Mouse (Mus musculus): ENCODE measurements around the gene Vps45. TPM values are rescaled to one million over a fixed set of nuclear protein-coding genes. Genes with fewer than 3 reads are reported as not detected.

The Vps45 gene
- total RNA-seq, 2 experiments from 2014 or later = 53.6 to 54.1 TPM

DNA sequence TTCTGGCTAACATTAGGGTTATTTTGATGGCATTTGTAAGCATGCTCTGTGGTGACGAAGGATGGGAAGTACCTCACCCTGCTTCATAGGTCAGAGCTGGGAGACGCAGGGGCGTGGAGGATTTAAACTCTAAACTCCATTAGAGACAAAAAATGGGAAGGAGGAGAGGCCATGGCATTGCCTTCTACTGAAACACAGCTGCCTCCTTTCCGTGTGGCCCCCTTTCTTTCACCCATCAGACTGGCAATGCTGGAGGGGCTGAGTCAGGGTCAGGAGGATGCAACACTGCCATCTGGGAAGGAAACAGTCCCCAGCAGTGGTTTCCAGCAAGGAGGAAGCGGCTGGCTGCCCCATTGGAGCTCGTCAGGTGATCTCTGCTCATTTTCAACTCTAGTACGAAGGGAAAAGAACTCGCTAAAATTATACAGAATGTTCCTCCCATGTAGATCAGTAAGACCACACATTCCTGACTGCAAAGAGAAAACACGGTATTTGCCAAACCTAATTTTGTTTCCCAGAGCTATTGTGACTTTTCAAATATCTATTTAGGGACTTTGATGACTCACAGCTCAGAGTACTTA is 57.3 kb downstream of the Vps45 start:
- no peak for DNase-seq
- intact Hi-C loops (cut with DNase I) = no loop called here

DNA sequence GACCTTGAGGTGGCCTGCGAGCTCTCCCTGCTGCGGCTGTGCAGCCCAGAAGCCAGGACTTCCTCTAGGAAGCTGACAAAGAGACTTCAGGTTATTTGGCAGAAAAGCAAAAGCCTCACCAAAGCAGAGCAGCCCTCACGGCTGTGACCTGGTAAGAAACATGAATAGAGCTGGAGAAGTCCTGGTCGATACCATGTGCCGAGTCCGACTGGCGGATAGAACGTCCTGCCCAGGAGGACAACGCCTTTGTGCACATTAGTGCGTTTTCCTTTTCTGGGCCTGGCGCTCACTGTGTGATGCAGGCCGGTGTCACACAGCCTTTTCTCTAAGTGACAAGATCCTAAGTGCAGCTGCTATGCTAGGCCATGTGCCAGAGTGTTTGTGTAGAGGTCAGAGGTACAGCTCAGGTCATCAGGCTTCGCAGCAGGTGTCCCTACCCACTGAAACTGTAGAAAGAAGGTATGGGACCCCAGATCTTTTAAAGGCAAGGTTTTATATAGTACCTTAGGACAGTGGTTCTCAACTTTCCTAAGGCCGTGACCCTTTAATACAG is 58.1 kb downstream of the Vps45 start:
- intact Hi-C loops (cut with DNase I) = no loop called here
- DNase-seq = no peak

DNA sequence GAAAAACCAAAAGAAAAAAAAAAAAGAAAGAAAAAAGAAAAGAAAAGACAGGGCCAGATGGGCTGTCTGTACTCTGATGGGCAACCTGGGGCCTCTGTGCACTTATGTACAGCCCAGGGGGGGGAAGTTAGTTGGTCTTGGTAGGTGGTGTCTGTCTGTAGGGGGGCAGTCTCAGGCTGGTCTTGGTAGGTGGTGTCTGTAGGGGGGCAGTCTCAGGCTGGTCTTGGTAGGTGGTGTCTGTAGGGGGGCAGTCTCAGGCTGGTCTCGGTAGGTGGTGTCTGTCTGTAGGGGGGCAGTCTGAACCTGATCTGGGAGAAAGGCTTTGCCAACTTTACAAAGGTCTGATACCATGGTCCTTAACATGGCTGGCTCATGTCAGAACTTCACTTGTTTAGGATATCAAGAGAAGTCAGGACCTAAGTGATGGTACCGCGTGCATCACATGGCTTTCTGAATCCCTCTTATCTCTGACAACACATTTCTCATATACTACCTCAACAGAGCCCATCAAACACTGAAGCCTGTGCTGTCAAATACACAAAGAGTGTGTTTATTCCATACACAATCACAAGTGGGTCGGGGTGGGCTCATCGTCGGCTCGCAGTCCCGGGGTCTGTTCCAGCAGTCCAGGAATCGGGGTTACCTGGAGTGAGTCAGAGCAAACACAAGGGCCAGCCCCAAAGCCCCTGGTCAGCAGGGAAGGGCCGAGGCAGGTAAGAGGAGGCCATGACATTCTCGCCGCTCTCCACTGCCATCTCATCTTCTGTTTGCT is 58.8 kb downstream of the Vps45 start:
- DNase-seq = no peak
- intact Hi-C loops (cut with DNase I) = no loop called here

DNA sequence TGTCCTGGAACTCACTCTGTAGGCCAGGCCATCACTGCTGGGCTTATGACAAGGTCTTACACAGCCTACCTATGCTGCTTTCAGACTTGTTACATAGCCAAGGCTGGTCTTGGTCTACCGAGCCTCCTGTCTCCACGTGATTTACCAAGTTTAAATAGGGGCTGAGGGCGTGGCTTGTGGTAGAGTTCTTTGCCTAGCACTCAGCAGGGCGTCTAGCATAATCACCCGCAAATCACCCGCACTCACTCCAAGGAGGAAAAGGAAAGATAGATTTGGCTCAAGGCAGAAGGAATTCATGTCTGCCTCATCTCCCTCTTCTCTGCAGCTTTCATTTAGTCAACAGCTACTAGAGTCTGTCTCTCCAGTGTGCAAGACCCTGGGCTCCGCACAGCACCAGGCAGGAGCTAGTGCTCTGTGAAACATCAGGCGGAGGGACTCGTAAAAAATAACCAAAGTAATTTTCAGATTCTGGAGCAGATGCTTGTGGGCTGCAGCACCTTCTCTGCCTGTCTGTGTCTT is 61.0 kb downstream of the Vps45 start:
- no peak for DNase-seq
- intact Hi-C loops (cut with DNase I) = no loop called here

DNA sequence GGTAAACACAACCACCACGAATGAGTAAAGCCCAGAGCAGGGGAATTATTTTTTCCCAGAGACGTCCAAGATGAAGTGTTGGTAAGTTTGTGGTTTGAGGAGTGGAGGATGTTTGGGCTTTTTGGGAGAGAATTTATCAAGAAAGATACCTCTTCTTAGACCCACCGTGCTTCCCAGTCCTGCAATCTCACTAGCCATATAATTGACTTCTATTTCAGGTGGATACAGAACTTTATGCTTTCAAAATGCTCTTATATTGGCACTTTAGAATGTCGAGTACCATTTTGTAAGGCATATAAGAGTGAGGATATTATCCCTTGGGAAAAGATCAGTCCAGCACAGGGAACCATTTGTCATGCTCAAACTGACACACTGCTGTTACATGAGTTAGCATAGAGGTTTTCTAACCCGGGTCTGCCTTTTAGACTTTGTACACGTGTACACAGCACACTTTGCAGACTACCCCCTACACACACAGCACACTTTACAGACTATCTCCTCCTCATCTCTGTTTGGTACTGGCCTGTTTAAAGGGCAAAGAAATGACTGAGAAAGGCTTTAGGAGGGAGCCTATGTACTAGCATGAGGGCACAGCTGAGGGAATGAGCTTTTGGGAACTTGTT is 61.7 kb downstream of the Vps45 start:
- intact Hi-C loops (cut with DNase I) = no loop called here
- DNase-seq = no peak

DNA sequence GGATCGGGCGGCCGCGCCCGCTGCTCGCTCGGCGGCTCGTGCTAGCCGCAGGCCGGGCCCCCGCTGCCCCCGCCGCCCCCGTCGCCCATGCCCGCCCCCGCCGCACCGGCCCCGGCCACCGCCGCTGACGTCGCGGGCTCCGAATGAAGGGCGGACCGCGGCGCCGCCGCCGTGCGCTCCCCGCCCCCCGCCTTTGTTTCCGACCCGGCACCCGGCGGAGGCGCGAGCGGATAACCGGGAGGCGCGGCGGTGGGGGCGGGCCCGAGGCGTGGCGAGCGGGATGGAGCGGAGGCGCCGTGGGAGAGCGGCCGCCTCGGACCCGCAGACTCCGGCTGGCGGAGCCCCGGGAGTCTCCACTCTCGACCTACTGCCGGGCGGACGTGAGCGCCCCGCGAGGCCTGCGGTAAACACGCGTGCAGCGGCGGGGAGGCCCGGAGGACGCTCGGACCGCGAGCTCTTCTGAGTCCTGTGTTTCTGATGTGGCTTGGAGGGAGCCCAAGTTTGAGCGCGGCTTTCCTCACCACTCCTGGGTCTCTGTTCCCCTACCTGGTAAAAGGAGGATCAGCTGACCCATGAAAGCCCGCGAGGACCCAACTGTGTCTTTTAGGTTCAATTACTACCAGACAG is 62.4 kb downstream of the Vps45 start, which contains the start of gene Plekho1:
Plekho1 (minus strand) TSS at position 200 of the 627 bp plus-strand sequence.
- intact Hi-C loops (cut with DNase I) = no loop called here
- DNase-seq = peak; percentile 65

DNA sequence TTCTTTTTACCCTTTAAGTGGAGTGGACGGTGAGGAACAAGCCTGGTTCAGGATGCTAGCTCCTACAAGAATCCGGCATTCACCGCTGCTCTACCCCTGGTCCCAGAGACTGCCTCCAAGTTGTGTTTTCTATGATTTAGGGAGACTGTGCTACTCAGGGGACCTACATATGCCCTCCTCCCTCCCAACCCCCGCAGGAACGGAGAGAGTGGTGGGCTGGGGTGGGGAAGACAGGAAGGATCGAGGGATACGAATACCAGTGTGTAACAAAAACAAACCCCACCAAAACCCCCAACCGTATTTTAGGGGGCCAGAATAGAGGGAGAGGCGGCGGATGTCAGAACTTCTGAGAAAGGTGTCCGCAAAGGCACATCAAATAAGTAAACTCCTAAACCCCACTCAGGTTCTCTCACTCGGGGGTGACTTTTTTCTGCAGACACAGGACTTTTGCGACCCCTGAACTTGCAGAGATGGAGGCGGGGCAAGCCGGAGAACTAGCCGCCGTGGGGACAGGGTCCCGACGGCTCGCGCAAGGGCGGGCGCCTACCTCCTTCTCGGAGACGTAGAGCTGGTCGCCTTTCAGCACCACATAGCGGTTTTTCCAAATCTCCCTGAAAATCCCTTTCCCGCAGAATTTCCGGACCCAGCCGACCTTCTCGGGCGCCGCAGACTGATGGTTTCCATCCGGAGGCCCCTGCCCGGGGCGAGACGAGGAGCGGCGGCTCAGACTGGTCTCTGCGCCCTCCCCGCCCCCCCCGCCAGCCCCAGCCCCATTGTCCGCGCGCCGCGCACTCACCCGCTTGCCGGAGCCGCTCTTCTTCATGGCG is 63.1 kb downstream of the Vps45 start:
- intact Hi-C loops (cut with DNase I) = no loop called here
- DNase-seq = peak; percentile 56

DNA sequence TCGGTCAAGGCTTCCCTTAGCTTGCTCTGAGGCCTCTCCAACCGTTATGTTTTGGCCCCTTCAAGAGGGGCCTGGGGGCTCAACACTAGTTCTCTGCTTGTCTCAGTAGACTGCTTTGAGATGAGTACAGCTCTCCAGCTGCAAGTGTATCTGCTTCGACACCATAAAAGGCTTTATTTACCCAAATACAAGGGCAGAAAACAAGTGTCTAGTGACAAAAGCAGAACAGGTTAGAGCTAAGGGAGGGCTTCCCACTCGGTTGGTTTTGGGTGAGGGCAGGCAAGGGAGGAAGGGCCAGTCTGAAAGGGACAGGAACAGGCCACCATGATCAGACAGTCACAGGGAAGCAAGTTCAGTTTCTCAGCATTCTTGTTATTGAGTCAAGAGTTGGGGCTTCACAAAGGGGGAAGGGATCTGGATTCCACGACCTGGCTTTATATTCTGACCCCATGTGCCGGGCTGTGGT is 63.9 kb downstream of the Vps45 start:
- intact Hi-C loops (cut with DNase I) = no loop called here
- DNase-seq = no peak

DNA sequence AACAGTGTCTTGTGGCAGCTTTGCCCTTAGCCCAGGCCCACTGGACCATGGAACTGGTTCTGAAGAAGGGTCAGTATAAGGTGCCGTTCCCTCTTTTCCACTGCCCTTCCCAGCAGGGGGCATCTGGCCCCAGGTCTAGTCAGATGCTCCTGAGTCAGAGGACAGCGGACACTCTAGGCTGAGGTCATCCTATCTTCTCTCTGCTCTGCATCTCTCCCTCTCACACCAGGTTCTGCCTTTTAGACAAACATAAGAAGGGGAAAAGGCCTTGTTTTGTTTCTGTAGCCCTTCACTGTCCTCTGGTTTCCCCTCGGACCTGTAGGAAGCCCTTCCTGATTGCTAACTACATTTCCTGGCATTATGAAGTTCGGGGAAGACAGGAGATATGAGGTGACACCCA is 64.4 kb downstream of the Vps45 start:
- intact Hi-C loops (cut with DNase I) = no loop called here
- DNase-seq = peak; percentile 35

DNA sequence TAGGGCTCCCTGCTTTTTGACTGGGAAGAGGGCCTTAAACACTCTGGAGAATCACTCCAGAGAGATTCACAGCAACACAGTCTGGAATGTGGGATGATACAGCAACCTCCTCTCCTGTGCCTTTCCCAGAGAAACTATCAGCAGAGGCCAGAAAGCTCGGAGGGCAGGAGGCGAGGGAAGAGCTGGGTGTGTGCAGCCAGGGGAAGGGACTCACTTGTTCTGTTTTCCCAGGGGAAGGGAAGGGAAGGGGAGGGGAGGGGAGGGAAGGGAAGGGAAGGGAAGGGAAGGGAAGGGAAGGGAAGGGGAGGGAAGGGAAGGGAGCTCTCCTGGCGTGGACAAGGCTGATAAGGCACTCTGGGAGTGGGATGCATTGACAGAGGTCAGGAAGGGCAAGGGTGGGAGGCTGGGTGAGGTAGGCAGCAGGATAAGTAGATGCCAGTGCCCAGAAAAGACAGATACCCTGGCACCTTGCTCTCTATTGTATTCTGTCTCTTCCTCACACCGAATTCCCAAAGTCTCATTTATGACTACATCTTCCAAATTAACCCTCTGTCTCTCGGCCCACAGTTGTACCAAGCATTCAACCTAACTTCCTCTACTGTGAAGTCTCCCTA is 65.2 kb downstream of the Vps45 start:
- DNase-seq = no peak
- intact Hi-C loops (cut with DNase I) = no loop called here

DNA sequence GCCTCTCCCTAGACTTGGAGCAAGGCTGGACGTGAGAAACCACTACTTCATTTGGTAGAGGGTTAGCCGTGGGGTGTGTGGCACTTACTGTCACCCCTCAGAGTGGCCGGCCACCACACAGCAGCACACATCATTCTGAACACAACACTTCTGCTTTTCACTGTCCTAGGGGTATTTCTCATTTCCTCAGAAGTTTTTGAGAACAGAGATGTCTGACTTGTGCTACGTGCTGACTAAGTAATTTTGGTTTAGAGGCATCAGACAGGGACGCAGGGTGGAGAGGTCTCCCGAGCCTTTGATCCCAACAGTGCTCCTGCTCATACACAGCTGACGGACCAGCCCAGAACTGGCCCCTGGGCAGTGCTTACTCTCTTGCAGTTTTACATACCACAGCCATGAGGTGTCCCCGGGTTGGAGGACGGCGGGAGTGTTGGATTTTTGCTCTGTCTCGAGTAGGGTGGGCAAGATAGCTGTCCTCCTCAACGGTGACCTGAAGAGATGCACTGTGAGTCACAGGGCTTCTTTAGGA is 67.8 kb downstream of the Vps45 start:
- intact Hi-C loops (cut with DNase I) = no loop called here
- DNase-seq = no peak

DNA sequence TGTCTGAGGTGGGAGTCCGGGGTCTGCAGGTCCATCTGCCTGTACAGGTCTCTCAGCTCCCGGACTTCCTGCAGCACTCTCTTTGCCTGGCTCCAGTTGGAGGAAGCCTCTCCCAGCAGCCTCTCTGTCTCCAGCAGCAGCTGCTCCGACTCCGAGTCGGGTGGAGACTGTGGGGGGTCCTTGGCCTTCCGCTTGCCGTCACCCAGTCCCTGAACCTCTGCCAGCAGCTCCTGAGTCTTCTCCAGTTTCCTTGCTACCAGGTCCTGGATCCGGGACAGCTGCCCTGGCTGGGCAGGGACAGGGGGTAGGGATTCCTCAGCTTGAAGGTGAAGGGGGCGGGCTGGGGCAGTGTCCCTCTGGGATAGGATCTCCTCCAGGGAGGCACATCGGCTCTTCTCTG is 69.3 kb downstream of the Vps45 start:
- intact Hi-C loops (cut with DNase I) = no loop called here

DNA sequence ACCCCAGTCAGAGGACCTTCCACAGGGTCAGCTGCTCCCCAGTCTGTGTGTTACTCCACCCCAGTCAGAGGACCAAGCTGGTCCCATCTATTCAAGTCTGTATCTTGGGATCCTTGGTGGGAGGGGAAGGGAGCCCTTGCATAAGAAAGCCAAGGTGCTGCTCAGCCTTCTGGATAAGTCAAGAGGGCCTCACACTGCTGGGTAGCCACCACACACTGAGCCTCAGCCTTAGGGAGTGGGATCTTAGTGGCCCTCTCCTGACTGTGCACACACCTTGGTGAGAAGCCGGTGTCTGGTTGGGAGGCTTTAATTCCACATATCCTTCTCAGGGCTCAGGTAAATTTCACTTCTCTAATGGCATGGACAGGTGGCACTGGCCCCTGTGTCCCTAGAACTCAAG is 70.1 kb downstream of the Vps45 start:
- intact Hi-C loops (cut with DNase I) = no loop called here

More for the DNA sequence above, 69.3 kb downstream of the Vps45 start:
- peak; percentile 88 for DNase-seq

DNA sequence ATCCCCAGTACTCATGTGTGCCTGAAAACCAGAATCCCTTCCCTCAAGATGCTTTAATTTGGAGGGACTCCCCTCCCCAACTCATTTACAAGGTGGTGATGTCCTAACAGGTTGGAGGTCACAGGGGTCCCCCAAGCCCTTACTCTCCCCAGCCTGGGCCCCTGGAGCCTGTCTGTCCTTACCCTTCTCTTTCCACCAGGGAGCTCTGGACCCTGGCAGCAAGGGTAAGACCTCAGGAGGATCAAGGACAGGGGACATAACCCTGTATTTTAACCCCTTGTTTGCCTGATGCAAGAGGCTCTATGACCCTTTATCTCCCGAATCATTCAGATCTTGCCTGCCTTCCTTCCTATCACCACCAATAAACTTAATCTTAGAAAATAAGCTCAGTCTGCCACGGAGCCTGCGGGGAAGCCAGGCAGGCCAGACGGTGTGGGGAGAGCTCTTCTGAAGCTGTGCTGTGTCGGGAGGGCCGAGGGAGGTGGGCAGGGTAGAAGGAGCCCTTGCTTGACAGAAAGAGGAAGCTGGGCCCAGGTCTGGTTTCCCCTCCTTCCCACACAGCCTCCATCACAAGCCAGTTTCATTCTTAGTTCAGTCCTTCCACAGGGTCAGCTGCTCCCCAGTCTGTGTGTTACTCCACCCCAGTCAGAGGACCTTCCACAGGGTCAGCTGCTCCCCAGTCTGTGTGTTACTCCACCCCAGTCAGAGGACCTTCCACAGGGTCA is 70.7 kb downstream of the Vps45 start:
- DNase-seq = no peak
- intact Hi-C loops (cut with DNase I) = no loop called here

More for the DNA sequence above, 70.1 kb downstream of the Vps45 start:
- DNase-seq = no peak

DNA sequence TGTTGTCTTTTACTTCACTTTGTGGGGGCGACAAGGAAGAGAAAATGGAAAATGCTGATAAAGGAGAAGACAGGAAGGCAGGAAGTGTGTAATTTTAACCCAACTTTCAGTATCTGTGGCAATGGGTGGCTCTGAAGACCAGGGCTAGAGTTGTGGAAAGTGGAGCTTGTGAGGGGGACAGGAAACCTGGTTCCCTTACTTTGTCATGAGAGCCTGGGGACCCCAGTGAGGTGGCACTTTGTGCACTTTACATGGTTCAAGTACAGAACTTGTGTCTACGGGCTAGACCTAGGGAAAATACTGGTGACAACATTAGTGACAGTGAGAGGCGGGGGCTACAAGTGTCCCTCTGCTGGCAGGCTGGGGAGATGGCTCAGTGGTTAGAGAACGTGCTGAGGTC is 71.3 kb downstream of the Vps45 start:
- intact Hi-C loops (cut with DNase I) = no loop called here
- DNase-seq = no peak

DNA sequence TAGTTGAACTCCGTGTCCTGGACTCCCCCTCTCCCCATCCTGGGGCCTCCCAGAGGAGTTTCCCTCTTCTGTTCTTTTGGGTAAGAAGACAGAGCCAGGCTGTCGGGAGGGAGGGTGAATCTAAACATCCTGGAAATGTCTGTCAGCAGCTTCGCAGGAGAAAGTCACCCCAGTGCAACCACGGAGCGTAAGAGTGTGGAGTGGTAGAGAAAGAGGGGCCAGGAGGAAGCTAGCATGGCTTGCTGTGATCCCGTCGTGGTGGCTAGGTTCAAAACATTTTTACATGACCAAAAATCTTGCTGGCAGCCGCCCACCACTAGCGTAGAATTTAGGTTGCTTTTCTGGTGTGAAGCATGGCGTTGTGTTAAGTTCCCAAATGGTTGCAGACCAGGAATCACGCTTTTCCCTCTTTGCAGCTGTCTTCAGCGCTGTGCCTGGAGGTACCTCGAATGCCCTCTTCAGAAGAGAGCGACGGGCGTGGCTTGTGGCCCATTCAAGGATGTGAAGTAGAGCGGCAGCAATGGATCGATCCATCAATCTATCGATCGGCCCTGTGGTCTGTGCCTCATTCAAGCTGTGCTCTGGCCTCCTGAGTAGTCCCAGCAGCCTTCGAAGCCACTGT is 72.2 kb downstream of the Vps45 start:
- peak; percentile 31 for DNase-seq
- intact Hi-C loops (cut with DNase I) = no loop called here

DNA sequence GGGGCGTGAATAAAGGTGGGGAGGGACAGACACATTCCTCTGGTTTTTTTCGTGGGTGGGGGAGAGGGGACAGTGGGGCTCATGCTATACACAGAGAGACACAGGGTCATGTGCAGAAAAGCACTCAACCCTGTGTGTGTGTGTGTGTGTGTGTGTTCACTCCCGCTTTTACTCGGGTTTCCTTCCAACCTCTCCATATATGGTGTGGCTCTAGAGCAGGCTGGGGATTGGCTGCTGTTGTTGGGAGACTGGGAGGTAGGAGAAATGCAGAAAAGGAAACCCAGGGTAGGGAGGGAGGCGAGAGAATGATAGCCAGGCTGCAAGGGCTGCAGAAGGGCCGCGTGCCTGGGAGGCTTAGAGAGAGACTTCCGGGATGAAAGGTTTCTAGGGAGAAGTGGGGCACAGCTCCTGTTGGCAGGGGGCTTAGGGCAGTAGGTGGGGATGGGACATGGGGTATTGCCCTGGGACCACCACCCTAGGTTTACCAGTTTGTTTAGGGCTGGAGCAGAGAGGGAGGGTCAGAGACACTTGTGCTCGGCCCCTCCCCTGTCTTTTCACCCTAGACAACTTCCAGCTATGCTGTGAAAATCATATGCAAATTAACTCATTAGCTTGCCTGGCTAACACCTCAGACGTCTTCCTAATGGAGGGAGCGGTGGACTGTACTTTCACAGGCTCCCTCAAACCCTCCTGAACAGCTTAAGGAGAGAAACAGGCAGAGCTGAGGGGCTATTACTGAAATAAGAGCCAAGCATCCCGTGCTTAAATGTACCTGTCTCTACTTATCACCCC is 72.9 kb downstream of the Vps45 start:
- intact Hi-C loops (cut with DNase I) = no loop called here
- DNase-seq = peak; percentile 34
